ENCODE assay signal across 23 mouse cellular contexts in genomic region chr9:7762741-7763140, GRCm38 (mm10). TPM values are rescaled to one million over a fixed set of nuclear protein-coding genes. Genes with fewer than 3 reads are reported as not detected.
DNase-seq lines count a peak whose midpoint lies in the region; ATAC-seq and TF ChIP-seq lines count a peak whose summit lies in the region.
"Had no signal": no experiment of that assay in that cellular context is flagged by ENCODE, and none has a peak within 500 bp of the region (broad histone marks: within the 10 kb centered on the region; RNA-seq: fewer than 3 reads in every experiment).

No protein-coding gene starts in this region.

- no peak overlapping the region for H3K9ac ChIP-seq in limb, embryonic 13.5 days
- H3K9ac ChIP-seq in CH12.LX (ENCODE audit: insufficient read depth, low read depth), result peak overlapping the region; percentile 71; the same call in 1 of the 2 replicates
- no peak overlapping the region for H3K9ac ChIP-seq in liver, embryonic 16.5 days (ENCODE audit: low read depth, low read length)
- H3K9ac ChIP-seq: embryonic facial prominence, embryonic 12.5 days; midbrain, embryonic 12.5 days had no signal

- no peak overlapping the region for H3K27ac ChIP-seq in limb, embryonic 13.5 days
- no peak overlapping the region for H3K27ac ChIP-seq in limb, embryonic 10.5 days
- no peak overlapping the region for H3K27ac ChIP-seq in CH12.LX (ENCODE audit: insufficient read depth, low read depth)
- H3K27ac ChIP-seq in liver, embryonic 16.5 days (ENCODE audit: low read length), result no peak overlapping the region
- H3K27ac ChIP-seq: embryonic facial prominence, embryonic 12.5 days; hindbrain, embryonic 14.5 days; intestine, embryonic 15.5 days; midbrain, embryonic 12.5 days; neural tube, embryonic 13.5 days had no signal

- intact Hi-C loops in heart, postnatal 14 days (cut with DNase I), result loop anchor here (10.0 kb wide), 1 partner anchor 242 kb away; the partner anchor contains the start of gene Yap1

- H3K4me1 ChIP-seq in limb, embryonic 13.5 days, result peaks cover 22% of the 10 kb centered on the region
- H3K4me1 ChIP-seq in limb, embryonic 10.5 days, result peaks cover 17% of the 10 kb centered on the region
- H3K4me1 ChIP-seq in CH12.LX (ENCODE audit: control insufficient read depth in 1 of 2, insufficient read depth in 2 of 2), result peaks cover 4 to 27% of the 10 kb centered on the region in 2 experiments
- H3K4me1 ChIP-seq in liver, embryonic 16.5 days (ENCODE audit: control insufficient read depth, low read depth, low read length), result peaks cover 38% of the 10 kb centered on the region
- H3K4me1 ChIP-seq: intestine, embryonic 15.5 days had no signal

- dilution Hi-C loops in CH12.LX (cut with MboI; ENCODE audit: extremely low pct_ligation_motif_present, extremely low pct_unique_long_range_greater_than_20kb, low sequenced_read_pairs), result no loop called here

- peak; percentile 80 for DNase-seq in heart, adult 11 months
- DNase-seq in heart, postnatal 14 days, result no peak
- DNase-seq in limb, embryonic 10.5 days (ENCODE audit: low spot score), result no peak
- DNase-seq in CH12.LX (ENCODE audit: extremely low read depth), result no peak
- no peak for DNase-seq in right cerebral cortex, postnatal 14 days
- DNase-seq: adrenal gland, postnatal 36 days; gastrocnemius, postnatal 36 days; kidney, adult 9 months; kidney, postnatal 25 days; layer of hippocampus, adult 9-11 months; lung, adult 2 months; lung, postnatal 4 days; right cerebral cortex, adult 18-20 months; thymus, adult 18-20 months; thymus, postnatal 4 days had no signal

- H3K79me2 ChIP-seq in CH12.LX (replicated peaks; ENCODE audit: control insufficient read depth, extremely low read depth, insufficient read depth, poor library complexity, severe bottlenecking), result peaks cover 36% of the 10 kb centered on the region

- TF ChIP-seq CTCF in CH12.LX (conservative IDR thresholded peaks at IDR 0.05 in 1 of 2, IDR thresholded peaks at IDR 0.05 in 1 of 2; ENCODE audit: low read depth in 2 of 2, low read length in 2 of 2), result no peak

- WGBS in limb, embryonic 13.5 days, result 71% methylated on average over 3 of the region's 3 CpGs
- 78% methylated on average over 3 of the region's 3 CpGs for WGBS in limb, embryonic 10.5 days
- WGBS in liver, embryonic 16.5 days (ENCODE audit: insufficient replicate concordance), result 78% methylated on average over 3 of the region's 3 CpGs

- peak overlapping the region; percentile 70; the same call in 1 of the 2 replicates for H3K4me3 ChIP-seq in limb, embryonic 13.5 days
- no peak overlapping the region for H3K4me3 ChIP-seq in limb, embryonic 10.5 days
- no peak overlapping the region for H3K4me3 ChIP-seq in CH12.LX (replicated peaks in 1 of 3; ENCODE audit: low read depth in 2 of 3, low read length in 2 of 3, poor library complexity in 1 of 3)
- no peak overlapping the region for H3K4me3 ChIP-seq in liver, embryonic 16.5 days (ENCODE audit: low read depth, low read length)

- H3K27me3 ChIP-seq in limb, embryonic 13.5 days, result peaks cover 9% of the 10 kb centered on the region; the same call in 1 of the 2 replicates
- peaks cover 18% of the 10 kb centered on the region for H3K27me3 ChIP-seq in limb, embryonic 10.5 days (ENCODE audit: low read depth, poor library complexity, severe bottlenecking)
- no peaks in the 10 kb centered on the region for H3K27me3 ChIP-seq in CH12.LX (replicated peaks)
- no peaks in the 10 kb centered on the region for H3K27me3 ChIP-seq in liver, embryonic 16.5 days (ENCODE audit: control insufficient read depth, insufficient read depth, low read depth, low read length)
- H3K27me3 ChIP-seq: heart, embryonic 15.5 days; intestine, embryonic 15.5 days had no signal

- in situ Hi-C loops in CH12.LX (cut with MboI; ENCODE audit: low pct_ligation_motif_present, low pct_unique_long_range_greater_than_20kb, low sequenced_read_pairs), result no loop called here

- no peak for ATAC-seq in limb, embryonic 13.5 days (ENCODE audit: low FRiP score, low read depth)
- ATAC-seq in liver, embryonic 16.5 days (ENCODE audit: low read depth), result no peak

- TF ChIP-seq POLR2A in CH12.LX (IDR thresholded peaks at IDR 0.05; ENCODE audit: low read depth, low read length), result no peak

- TF ChIP-seq EP300 in CH12.LX (IDR thresholded peaks at IDR 0.05; ENCODE audit: low read length), result no peak

- peaks cover 5% of the 10 kb centered on the region for H3K9me3 ChIP-seq in limb, embryonic 13.5 days
- H3K9me3 ChIP-seq in limb, embryonic 10.5 days (replicated peaks), result 0 out of 2 replicates have a peak, but pooled peaks cover 3% of the 10 kb centered on the region
- H3K9me3 ChIP-seq in CH12.LX (replicated peaks; ENCODE audit: low read length), result no peaks in the 10 kb centered on the region
- no peaks in the 10 kb centered on the region for H3K9me3 ChIP-seq in liver, embryonic 16.5 days (replicated peaks; ENCODE audit: control insufficient read depth, low read length)
- H3K9me3 ChIP-seq: embryonic facial prominence, embryonic 12.5 days; heart, embryonic 15.5 days had no signal

- TF ChIP-seq RAD21 in CH12.LX (IDR thresholded peaks at IDR 0.05; ENCODE audit: low read depth, low read length), result no peak

- no peak overlapping the region for H3K4me2 ChIP-seq in limb, embryonic 13.5 days (replicated peaks)
- H3K4me2 ChIP-seq in CH12.LX (ENCODE audit: insufficient read depth, low read depth, poor library complexity, severe bottlenecking), result peak overlapping the region; percentile 63
- H3K4me2 ChIP-seq in liver, embryonic 16.5 days (ENCODE audit: low read depth, low read length), result peak overlapping the region; percentile 91; the same call in 1 of the 2 replicates

- H3K36me3 ChIP-seq in limb, embryonic 13.5 days, result no peaks in the 10 kb centered on the region
- H3K36me3 ChIP-seq in limb, embryonic 10.5 days, result peaks cover under 1% of the 10 kb centered on the region; the same call in 1 of the 2 replicates
- peaks cover 0 to 4% of the 10 kb centered on the region in 2 experiments for H3K36me3 ChIP-seq in CH12.LX (replicated peaks in 1 of 2; ENCODE audit: control insufficient read depth in 1 of 2, insufficient read depth in 1 of 2, low read length in 1 of 2)
- no peaks in the 10 kb centered on the region for H3K36me3 ChIP-seq in liver, embryonic 16.5 days (ENCODE audit: control insufficient read depth, insufficient read depth)
- H3K36me3 ChIP-seq: embryonic facial prominence, embryonic 12.5 days; heart, embryonic 15.5 days; intestine, embryonic 15.5 days; midbrain, embryonic 12.5 days; neural tube, embryonic 13.5 days had no signal

TF ChIP-seq in CH12.LX, 34 proteins besides CTCF, POLR2A, EP300 and RAD21:
- no peak for TF ChIP-seq TCF12 (IDR thresholded peaks at IDR 0.05; ENCODE audit: low read depth, low read length)
- no peak for TF ChIP-seq USF2 (conservative IDR thresholded peaks at IDR 0.05; ENCODE audit: low read depth, low read length)

RNA-seq across cellular contexts. Expression of gene Tmem123, which starts 1.1 kb away (rescaled TPM):
- 10 to 100 TPM; 45.9 to 50.4 TPM for total RNA-seq in heart, postnatal 14 days (2021)
- 71.7 and 73.1 TPM in 2 replicates for polyA plus RNA-seq in limb, embryonic 13.5 days (2015; fragmentation: Nextera tagmentation; extraction: Ambion mirVana)
- polyA plus RNA-seq in limb, embryonic 10.5 days (2016; fragmentation: Nextera tagmentation; extraction: Ambion mirVana), result 89.2 and 90.5 TPM in 2 replicates
- 44.8 and 61.1 TPM in 2 replicates for total RNA-seq in CH12.LX (2012; rRNA removed)
- total RNA-seq in CH12.LX (2014; rRNA removed), result 173 and 183 TPM in 2 replicates
- 107 and 112 TPM in 2 replicates for polyA plus RNA-seq in CH12.LX (2012; ENCODE audit: insufficient read length, low read depth)
- 28.6 and 30.5 TPM in 2 replicates for polyA plus RNA-seq in liver, embryonic 16.5 days (2015; fragmentation: Nextera tagmentation; extraction: Ambion mirVana)
